Mouse (Mus musculus) testis, postnatal 10 days (tissue): ENCODE data around the gene AI837181.

Experiments used
- DNase-seq: peaks from one replicate; pipeline ENCODE4 v3.0.0; 2021; ENCODE audit warnings: low spot score

Gene AI837181

DNA sequence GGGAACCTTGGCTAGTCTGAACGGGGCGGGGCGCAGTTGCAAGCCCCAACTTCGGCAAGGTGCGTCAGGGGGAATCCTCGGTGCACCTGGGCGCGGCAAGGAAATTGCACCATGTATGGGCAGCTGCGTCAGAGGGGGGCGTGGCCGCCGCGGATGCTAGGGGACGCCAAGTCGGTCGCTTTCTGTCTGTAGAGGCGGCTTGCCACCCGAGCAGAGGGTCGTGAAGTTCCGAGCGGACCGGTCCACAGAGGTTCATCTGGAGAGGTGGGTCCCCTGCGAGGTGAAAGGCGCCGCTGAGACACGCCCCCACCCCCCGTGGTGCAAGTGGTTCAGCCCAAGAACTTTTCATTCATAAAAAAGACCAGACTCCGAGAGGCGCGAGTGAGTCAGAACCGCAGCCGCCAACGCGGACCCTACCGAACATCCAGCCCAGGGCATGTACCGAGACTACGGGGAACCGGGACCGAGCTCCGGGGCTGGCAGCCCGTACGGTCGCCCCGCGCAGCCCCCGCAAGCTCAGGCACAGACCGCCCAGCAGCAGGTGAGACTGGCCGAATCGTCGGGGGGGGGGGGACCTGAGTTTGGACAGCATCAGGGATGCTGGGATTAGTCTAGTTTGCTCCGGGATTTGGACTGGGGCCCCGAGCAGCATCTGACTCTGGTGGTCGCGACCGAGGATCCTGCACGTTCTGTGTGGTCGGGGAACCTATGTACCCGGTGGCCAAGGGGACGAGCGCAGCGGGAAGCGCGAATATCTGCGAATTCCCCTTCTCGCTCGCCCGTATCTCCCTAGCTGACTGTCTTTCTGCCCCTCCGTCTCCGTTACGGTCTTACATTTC, 22.8 kb downstream of the AI837181 start, which contains the start of gene Fosl1:
Fosl1 (plus strand) TSS at position 33 of the 839 bp plus-strand sequence.
- peak; percentile 88 for DNase-seq

DNA sequence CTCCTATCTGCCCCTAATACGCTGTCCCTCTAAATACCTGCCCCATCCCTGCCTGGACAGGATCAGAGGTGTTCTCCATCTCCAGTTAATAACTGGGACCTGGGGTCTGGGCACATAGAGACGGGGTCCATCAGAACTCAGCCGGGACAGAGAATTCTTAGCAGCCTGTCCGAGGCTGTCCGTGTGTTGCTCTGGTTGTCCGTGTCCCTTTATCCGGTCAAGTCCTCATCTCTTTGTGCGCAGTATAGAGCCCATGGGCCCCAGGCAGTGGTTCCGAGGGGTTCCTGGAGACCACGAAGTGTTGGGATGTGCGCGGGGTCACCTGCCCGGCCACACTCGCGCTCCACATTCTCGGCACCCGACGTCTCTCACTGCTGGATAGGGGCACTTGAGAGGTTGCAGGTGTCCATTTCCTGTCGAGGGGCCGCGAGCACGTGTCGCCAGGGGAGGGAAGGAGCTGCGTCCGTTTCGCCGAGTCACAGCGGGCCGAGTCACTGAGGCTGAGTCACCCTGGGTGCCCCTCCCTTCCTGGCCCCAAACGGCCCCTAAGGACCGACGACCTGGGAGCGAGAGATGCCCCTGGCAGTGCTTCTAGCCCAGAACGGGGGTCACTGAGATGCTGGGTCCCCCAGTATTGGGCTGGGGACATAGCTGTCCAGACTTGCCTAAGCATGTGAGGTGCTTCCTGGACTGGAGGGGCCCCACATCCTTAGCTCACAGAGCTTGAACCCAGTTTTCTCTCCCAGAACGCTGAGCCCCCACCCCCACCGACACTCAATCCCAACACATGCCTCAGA, 23.6 kb downstream of the AI837181 start:
- no peak for DNase-seq

DNA sequence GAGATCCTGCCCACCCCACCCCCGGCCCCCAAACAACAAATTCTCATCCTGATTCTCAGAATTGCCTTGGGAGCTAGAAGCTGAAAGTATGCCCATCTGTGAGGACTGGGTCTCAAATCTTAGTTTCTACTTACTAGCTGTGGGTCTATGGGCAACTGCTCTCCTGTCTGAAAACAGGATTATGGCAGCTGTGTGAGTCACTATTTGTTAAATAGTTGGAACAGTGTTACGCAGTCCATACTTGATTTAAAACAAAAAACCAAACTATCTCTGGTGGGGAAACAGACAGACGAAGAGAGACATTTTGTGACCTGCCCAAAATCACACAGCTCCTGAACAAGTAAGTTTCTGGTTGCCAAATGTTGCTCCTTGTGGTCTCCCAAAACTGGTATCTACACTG, 24.7 kb downstream of the AI837181 start:
- no peak for DNase-seq

DNA sequence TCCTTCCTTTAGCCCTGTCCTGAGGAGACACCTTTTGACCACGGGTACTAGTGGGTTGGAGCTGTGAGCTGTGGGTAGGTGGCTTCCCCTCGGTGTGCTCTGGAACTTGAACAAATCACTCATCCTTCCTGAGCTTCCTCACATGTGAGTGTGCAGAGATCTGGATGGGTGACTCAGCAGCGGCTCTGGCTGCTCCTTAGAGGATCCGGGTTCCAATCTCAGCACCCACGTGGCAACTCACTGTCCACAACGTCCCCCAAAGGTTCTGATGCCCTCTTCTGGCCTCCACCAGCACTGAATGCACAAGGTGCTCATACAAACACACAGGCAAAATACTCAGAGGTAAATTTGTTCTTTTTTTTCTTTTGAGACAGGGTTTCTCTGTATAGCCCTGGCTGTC, 26.8 kb downstream of the AI837181 start:
- DNase-seq = no peak

DNA sequence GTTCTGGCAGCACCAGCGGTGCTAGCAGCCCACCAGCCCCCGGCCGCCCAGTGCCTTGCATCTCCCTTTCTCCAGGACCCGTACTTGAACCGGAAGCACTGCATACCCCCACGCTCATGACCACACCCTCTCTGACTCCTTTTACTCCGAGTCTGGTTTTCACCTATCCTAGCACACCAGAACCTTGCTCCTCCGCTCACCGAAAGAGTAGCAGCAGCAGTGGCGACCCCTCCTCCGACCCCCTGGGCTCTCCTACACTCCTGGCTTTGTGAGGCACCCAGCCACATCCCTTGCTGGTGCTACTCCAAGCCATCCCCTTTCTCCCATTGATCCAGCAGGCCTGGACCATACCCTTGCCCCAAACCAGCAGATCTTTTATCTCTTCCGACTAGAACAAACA, 30.1 kb downstream of the AI837181 start:
- DNase-seq = no peak

DNA sequence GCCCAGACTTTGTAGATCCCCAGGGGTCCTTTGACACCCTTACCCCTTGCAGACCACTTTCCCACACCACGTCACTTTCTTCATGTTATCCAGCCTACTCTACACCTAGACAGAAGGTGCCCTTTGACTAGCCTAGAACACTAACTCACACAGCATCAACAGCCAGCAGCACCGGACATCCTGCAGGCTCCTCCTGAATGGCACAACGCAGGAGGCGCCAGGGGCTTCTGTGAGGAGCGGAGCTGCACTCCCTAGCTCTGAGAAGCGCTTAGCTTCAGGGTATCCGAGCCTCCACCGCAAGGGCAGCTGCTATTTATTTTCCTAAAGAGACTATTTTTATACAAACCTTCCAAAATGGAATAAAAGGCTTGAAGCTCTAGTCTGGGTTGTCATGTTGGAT, 30.6 kb downstream of the AI837181 start:
- DNase-seq = no peak

DNA sequence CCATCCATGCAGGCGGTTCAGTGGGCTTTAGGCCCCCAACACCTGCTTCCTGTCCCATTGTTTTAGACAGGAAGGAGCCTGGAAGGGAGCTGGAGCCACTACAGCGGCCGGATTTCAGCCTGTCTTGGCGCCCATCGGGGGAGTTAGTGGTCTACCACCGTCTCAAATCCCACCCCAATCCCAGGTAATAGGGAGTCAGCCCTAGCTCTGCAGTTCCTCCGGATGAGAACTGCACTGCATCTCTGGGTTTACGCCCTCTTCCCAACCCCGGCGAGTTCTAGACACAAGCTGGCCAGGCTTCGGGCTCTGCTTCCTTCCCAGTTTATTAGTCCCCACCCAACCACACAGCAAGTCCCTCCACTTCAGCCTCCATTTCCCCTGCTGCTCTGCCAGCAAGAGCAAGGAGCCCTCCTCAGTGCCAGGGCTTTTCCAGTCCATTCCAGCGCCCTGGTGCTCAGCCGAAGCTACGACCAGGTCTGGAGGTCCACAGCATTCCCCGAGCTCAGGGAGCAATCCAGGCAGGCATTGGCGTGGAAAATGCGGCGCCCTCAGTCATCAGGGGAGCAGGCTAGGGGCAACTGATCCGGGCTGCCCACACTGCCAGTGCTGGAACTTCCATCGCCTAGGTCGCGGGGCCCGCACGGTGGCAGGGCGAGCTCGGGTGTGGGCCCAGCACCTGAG, 31.4 kb downstream of the AI837181 start:
- no peak for DNase-seq

DNA sequence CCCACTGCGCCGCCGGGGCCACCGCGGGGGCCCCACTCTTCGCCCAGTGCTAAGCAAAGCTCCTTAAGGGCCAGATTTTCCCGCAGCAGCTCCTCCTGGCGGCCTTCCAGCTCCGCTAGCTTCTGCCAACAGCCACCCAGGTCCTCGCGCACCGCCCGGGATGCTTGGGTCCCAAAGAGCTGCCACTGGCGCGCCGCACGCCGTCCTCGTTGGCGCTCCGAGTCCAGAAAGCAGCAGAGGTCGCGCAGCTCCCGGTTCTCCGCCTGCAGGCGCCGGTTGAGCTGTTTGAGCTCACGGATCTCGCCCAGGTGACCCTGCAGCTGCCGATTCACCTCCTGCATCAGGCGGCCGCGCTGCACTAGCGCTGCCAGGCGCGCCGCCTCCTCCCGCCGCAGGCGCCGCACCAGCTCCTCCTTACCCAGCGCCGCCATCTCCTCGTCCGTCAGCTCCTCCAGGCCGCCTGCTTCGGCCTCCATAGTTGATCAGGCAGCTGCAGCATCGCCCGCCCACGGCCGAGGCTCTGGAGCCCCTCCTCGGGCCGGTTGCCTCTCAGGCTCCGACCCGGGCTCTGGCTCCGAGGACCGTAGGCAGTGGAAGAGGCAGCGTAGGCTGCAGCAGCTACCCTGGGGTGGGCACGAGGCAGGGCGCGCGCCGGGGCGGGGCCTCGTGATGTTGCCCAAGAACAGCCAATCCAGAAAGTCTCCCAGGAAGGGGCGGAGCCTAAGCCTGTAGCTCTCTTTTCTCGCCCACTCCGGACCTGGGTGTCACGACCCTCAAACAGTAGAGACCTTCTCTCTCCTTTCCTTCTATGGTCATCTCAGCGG, 32.2 kb downstream of the AI837181 start:
- peak; percentile 97 for DNase-seq

DNA sequence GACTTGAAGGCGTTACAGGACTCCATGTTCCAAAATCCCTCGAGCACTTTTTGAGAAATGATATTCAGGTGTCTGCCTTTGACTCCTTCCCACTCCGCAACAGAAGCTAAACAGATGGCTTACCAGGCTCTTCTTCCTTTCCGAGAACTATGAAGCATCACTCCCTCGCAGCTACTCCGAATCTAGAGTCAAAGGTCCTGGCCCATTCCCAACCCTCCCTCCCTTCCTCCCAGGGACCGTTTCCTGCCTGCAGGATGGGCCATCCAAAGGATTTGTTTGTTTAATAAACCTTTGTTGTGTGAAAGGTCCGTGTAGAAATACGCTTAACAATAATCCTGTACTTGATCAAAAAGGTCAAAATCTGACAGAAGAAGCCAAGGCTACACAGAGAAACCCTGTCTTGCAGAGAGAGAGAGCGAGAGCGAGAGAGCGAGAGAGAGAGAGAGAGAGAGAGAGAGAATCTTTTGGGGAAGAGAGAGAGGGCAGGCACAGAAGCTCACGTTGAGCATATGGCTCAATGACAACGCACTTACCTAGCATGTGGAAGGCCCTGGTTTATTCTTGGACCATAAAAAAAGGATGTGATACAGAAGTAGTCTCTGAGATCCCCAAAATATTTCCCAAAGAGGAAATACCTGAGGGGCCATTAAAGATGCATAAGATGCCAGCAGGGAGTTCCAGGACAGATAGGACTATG, 33.0 kb downstream of the AI837181 start, which contains the start of gene Ccdc85b:
Ccdc85b (minus strand) TSS at position 149 of the 697 bp plus-strand sequence.
- DNase-seq = no peak

DNA sequence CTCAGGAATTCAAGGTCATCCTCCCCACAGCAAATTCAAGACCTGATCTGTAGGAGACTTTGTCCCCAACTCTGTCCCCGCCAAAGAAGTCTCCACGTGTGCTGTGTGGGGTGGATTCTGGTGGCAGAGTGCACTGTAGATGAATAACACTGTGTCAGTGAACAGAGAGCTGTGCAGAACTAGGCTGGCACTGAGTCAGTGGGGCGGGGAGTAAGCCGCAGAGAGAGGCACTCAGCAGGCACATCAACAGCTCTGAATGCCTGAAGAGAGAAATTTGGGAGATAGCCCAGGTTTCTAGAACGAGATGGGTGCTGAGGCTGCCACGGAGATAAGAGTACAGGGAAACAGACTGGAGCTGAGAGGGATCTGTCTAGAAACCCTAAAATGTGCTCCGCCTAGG, 34.1 kb downstream of the AI837181 start:
- DNase-seq = no peak

DNA sequence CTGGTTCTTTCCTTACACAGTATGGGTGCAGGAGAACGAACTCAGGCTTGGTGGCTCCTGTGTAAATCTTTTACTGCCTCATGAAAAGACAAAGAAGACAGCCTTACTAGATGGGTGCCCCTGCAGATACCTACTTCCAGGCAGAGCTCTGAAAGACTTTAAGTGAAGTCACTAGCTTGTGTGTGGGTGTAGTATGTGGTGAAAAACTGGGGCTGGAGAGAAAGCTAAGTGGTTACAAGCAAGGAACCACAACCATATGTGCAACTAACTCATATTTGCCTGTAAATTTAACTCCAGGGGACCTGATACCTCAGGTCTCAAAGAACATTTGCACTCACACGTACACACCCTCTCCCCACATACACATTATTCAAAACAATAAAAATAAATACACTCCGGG, 35.0 kb downstream of the AI837181 start:
- DNase-seq = no peak

DNA sequence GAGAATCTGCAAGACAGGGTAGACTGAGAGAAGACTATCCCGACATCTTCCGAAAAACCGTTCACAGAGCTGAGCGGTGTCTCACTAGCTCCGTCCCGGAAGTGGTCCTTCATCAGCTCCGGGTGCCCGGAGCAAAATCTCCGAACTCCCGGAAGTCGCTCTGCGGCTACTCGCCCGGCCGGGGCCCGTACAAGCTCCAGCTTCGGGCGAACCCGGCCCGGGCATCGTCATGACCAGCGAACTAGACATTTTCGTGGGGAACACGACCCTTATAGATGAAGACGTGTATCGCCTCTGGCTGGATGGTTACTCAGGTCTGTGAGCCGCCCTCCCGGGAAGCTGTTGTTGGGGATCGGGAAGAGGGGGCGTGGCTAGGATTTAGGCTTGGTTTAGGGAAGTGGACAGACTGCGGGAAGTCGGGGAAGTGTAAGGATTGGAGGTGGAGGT, 35.5 kb downstream of the AI837181 start, which contains the start of gene Fibp:
Fibp (plus strand) TSS at position 151 of the 447 bp plus-strand sequence.
- DNase-seq = peak; percentile 86

DNA sequence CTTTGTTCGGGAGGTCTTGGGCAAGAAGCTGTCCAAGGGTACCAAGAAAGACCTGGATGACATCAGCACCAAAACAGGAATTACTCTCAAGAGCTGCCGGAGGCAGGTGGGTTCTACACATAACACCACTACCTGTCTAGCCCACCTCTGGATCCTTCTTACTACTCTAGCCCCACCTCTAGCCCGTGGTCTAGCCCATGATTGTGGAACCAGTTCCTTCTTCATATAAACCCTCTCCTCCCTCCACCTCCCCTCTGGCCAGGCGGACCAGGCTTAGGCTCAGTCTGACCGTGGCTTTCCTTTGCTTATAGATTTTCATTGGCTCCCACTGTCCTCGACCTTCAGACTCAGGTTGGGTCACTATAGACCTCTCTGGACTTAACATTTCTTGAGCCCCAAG, 36.5 kb downstream of the AI837181 start:
- DNase-seq = no peak

DNA sequence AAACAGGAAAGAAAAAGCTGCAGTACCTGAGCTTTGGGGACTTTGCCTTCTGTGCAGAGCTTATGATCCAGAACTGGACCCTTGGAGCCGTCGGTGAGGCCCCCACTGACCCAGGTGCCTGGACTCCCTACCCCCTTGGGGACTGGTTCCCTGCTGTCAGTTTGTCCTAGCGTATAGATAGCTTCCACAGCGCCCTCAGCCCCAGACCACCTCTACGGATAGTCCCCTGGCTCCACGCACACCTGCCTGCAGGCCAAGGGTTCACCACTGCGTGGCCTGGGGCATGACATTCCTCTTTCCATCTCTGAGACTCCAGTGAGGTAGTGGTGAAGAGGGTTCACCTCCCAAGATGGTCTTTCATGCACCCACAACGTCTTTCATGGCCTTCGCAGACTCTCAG, 38.3 kb downstream of the AI837181 start:
- DNase-seq = no peak

DNA sequence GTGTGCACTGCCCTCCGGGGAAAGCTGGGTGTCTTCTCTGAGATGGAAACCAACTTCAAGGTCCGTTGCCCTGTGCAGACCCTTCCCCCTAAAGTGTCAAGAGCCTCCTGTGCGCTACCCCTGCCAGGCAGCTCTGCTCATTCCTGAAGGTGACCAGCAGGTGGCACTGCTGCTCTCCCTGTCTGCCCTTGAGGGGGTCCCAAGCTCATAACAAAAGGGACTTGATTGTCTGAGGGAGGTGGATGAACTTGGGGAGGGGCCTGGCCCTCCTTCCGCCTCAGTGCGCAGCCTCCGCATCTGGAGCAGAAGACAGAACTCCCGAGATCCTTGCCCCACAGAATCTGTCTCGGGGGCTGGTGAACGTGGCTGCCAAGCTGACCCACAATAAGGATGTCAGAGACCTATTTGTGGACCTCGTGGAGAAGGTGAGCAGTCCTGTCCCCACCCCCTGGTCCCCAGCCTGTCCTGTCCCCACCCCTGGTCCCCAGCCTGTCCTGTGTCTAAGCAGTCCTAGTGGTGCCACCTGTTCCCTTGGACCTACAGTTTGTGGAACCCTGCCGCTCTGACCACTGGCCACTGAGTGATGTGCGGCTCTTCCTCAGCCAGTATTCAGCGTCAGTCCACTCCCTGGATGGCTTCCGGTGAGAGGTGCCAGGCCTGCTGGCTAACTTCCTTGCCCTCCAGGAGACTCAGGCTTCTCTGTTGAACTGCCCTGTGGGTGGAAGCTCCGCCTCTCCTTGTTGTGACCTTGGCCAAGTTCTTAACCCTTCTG, 39.0 kb downstream of the AI837181 start:
- DNase-seq = peak; percentile 76

DNA sequence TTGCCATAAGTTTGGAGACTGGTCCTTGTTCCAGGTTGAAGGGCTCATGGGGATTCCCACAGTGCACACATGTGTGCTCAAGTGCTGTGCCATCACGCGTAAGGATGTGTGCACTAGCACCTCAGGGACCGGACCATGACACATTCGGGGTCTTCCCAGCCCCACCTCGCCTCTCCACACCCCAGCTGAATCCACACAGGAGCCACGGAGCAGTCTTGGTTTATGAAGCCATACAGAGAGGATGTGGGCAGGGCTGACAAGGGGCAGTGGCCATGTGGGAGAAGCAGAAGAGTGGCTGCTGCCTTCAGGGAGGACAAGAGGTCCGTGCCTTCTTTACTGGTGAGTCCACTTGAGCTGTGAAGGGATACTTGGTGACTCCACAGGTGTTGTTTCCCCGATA, 40.1 kb downstream of the AI837181 start:
- DNase-seq = no peak

DNA sequence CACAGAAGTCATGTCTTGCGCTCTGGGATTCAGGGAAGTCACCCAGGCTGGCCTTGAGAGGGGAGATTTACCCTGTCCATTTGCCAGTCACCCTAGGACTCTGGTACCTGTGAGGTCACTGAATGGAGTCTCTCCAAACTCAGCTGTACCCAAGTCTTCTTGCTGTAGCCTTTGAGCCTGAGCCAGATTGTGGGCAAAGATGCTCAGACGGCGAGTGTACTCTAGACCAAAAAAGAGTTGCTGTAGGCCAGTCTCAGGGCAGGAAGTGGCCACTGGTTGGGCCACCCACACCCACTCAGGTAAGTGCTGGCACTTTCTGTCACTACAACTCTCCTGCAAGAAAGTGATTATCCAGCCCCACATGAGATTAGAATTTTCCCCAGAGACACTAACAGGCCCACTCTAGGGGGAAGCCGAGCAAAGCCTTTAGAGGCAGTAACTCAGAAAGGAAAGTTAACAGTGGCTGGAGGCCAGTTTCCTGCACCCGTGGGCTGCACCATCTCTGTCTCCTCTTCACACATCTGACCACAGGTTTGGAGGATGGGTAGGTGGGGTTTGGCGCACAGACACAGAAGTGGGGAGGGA, 42.1 kb downstream of the AI837181 start:
- no peak for DNase-seq

DNA sequence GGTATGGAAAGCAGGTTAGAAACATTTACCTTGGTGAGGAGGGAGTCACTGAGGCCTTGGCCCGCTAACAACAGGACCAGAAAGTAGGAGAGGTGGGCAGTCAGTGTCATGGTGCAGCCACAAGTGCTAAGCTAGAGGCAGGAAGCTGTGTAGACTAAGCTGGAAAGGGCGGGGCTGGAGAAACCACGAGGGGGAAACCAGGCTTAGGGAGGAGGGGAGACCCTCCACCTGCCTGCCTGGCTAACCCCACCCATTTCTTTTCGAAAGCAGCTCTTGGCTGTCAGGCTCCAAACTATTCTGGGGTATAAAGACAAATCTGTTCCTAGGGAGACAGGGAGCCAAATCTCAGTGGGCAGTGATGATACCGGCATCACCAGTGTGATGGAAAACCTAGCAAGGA, 43.4 kb downstream of the AI837181 start, which contains the start of gene Ctsw:
Ctsw (minus strand) TSS at position 134 of the 400 bp plus-strand sequence.
- no peak for DNase-seq

DNA sequence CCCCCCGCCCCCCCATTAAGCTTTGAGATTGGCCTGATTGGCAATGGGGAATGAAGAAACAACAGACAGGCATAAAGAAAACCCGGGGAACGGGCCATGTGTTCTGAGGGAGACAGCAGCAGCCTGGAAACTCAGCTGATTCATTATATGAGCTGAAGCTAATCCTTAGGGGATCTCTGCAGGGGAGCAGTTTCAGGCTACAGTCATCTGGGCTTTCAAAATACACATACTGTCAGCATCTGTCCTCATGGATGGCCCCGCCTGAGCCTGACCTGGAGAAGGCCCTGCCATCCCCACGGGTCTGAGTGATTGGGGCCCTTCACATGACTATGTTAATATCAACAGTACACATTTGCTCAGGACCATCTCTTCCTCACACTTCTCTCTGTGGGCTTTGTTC, 46.9 kb downstream of the AI837181 start:
- no peak for DNase-seq

DNA sequence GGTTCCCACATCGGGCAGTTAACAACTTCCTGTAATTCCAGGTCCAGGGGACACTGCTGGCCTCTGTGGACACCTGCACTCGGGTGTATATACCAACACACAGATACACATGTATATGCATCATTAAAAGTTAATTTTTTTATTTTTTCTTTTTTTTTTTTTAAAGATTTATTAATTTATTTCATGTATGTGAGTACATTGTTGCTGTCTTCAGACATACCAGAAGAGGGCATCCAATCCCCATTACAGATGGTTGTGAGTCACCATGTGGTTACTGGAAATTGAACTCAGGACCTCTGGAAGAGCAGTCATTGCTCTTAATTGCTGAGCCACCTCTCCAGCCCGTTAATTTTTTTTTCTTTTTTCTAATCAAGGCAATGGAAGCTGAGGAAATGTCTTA, 47.9 kb downstream of the AI837181 start:
- no peak for DNase-seq
